Mouse (Mus musculus): ENCODE data around the gene Ncapg.

DNA sequence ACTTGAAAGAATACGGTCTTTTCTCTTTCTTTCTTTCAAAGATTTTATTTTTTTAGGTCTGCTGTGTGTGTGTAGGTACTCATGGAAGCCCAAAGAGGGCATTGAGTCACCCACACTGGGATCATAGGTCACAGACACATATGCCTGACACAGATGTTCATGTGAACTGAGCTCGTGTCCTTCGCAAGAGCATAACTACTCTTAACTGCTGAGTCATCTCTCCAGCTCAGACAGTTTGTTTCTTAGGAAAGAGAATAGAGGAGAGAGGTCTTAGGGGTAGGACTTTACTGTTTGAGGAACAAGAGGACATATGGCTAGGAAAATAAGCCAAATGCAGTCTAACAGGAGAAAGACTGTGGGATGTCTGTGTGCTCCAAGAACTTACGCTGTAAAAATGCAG lies 19.4 kb downstream of the Ncapg start:
- TF ChIP-seq EP300 (IDR thresholded peaks at IDR 0.05; ENCODE audit: insufficient read depth, low read depth, low read length) (no peak), POLR2A (IDR thresholded peaks at IDR 0.05; ENCODE audit: insufficient read depth, low read depth, low read length) (no peak), CTCF (IDR thresholded peaks at IDR 0.05) (no peak)
